Mouse (Mus musculus) MEL (cell line): ENCODE measurements around the gene Pitpnc1.

Experiments
- EP300 ChIP-seq, 2 experiments: IDR thresholded peaks; 2 replicates each; pipeline ENCODE4 v1.6.1; 2011; ENCODE audit warnings: improper control_type of control experiment in 2 of 2, low read length in 2 of 2, low read depth in 1 of 2, mild to moderate bottlenecking in 1 of 2
- POLR2A ChIP-seq, 2 experiments: IDR thresholded peaks; 2 replicates each; pipeline ENCODE4 v1.6.1; 2011 to 2012; ENCODE audit warnings: low read length in 2 of 2, mild to moderate bottlenecking in 2 of 2, control low read depth in 1 of 2, improper control_type of control experiment in 1 of 2, low read depth in 1 of 2, moderate library complexity in 1 of 2; ENCODE audit not compliant: control insufficient read depth in 1 of 2, insufficient read depth in 1 of 2, poor library complexity in 1 of 2

DNA sequence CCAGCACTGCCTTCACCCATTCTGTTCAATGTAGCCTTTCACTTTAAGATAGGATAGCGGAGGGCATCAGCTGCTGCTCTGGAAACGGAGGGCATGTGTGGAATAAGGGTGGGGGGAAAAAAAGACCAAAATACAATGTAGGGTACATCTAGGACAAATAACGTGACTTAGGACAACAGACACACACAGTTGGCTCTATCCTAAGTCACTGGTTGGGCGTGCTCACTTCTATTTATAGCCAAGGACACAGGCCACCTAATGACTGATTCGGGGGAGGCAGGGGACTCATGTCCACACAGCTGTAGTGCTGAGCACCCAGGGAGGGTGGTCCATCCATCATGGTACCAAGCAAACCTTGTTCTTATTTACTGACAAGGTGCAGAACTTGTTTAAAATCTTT, 245.2 kb downstream of the Pitpnc1 start:
- no peak for TF ChIP-seq EP300 (IDR thresholded peaks at IDR 0.05; ENCODE audit: low read depth in 1 of 2, low read length in 2 of 2)
- TF ChIP-seq POLR2A (IDR thresholded peaks at IDR 0.05; ENCODE audit: control insufficient read depth in 1 of 2, insufficient read depth in 1 of 2, low read depth in 1 of 2, low read length in 2 of 2, poor library complexity in 1 of 2), result no peak
